Mouse (Mus musculus) ES-E14 (cell line): ENCODE results near the gene Foxn3. TPM values are rescaled to one million over a fixed set of nuclear protein-coding genes. Genes with fewer than 3 reads are reported as not detected.

ENCODE experiments used
- DNase-seq: peaks from one replicate; pipeline ENCODE4 v3.0.0-alpha.2; 2013; ENCODE audit warnings: low read depth, low spot score
- H3K27ac ChIP-seq: 2 replicates; pipeline ENCODE4 v1.5.1; 2012; ENCODE audit warnings: low read depth, mild to moderate bottlenecking, low read length, moderate library complexity, mixed read lengths; ENCODE audit not compliant: poor library complexity, insufficient read depth, severe bottlenecking
- H3K36me3 ChIP-seq: 2 replicates; pipeline ENCODE4 v1.6.1; 2012; ENCODE audit warnings: mild to moderate bottlenecking, low read length, moderate library complexity, mixed read lengths; ENCODE audit not compliant: control insufficient read depth, poor library complexity, insufficient read depth, severe bottlenecking
- H3K4me1 ChIP-seq, 2 experiments: fragments of 150-350 bp in 1 of 2; sonication (generic) in 1 of 2; 2 replicates each; pipeline ENCODE4 v1.6.1; 2012; ENCODE audit warnings: low read length in 2 of 2, mild to moderate bottlenecking in 1 of 2, mixed read lengths in 1 of 2; ENCODE audit not compliant: control insufficient read depth in 2 of 2, insufficient read depth in 2 of 2, poor library complexity in 1 of 2
- H3K4me3 ChIP-seq, 2 experiments: fragments of 150-350 bp in 1 of 2; sonication (generic) in 1 of 2; 2 replicates each; pipeline ENCODE4 v1.5.1; 2012; ENCODE audit warnings: low read length in 2 of 2, low read depth in 1 of 2, mild to moderate bottlenecking in 1 of 2, mixed read lengths in 1 of 2; ENCODE audit not compliant: insufficient read depth in 1 of 2, poor library complexity in 1 of 2, severe bottlenecking in 1 of 2
- H3K9ac ChIP-seq: 2 replicates; pipeline ENCODE4 v1.6.1; 2012; ENCODE audit warnings: low read depth, mild to moderate bottlenecking, low read length, mixed read lengths; ENCODE audit not compliant: poor library complexity, insufficient read depth, severe bottlenecking
- H3K9me3 ChIP-seq: fragments of 150-350 bp; sonication (generic); 2 replicates; pipeline ENCODE4 v1.6.1; 2012; ENCODE audit warnings: low read depth, mild to moderate bottlenecking, low read length; ENCODE audit not compliant: control insufficient read depth, insufficient read depth
- CHD2 ChIP-seq: IDR thresholded peaks from 2 replicates; pipeline ENCODE4 v1.6.1; 2014; ENCODE audit warnings: mild to moderate bottlenecking, low read depth, low read length, inconsistent platforms
- HCFC1 ChIP-seq: IDR thresholded peaks from 2 replicates; pipeline ENCODE4 v1.6.1; 2012; ENCODE audit warnings: low read length, inconsistent platforms, borderline replicate concordance; ENCODE audit not compliant: insufficient read depth
- MAFK ChIP-seq: IDR thresholded peaks from 2 replicates; pipeline ENCODE4 v1.6.1; 2014; ENCODE audit warnings: mild to moderate bottlenecking, low read depth, low read length, inconsistent platforms; ENCODE audit not compliant: insufficient read depth
- ZC3H11A ChIP-seq: IDR thresholded peaks from 2 replicates; pipeline ENCODE4 v1.6.1; 2012; ENCODE audit warnings: low read depth, mild to moderate bottlenecking, inconsistent platforms, low read length, borderline replicate concordance
- ZNF384 ChIP-seq: IDR thresholded peaks from 2 replicates; pipeline ENCODE4 v1.6.1; 2012; ENCODE audit warnings: low read depth, low read length, inconsistent platforms
- in situ Hi-C, 2 experiments: fragments of 600-800 bp; cut with MboI; formaldehyde crosslinking; loops; one replicate each; pipeline ENCODE4 v1.15.1; 2025; ENCODE audit warnings: low sequenced_read_pairs in 2 of 2, inconsistent platforms in 1 of 2; ENCODE audit not compliant: unreplicated experiment in 2 of 2
- total RNA-seq: library from RNA; depleted of rRNA; stranded (reverse); fragments of 300-350 nt; gene quantifications from 2 replicates; pipeline ENCODE4 v1.2.3, GENCODE M21; 2012

Gene Foxn3
- total RNA-seq, 1 experiment, result 34.6 TPM

DNA sequence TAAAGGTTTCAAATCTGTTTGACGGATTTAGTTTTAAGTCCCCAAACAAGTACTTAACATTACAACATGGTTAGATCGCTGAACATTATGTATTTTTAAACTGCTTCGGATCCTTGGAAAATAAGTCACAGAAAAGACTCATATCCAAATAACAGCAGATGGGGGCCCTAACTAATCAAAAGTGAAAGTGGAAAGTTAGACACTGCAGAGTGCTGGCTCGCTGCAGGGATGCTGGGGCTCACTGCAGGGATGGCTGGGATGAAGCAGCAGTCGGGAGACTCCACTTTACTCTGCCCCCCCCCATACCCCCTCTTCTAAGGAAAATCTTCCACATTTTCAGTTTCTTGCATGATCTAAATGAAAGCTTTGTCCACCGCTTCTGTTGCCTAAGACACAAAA is 156.1 kb downstream of the Foxn3 start:
- H3K36me3 ChIP-seq, result no peaks in the 10 kb centered on the region; the same call in 1 of the 2 replicates
- H3K9me3 ChIP-seq, result no peaks in the 10 kb centered on the region
- H3K9ac ChIP-seq, result no peak overlapping the region
- H3K4me3 ChIP-seq, result no peak overlapping the region
- DNase-seq, result no peak
- in situ Hi-C loops, result no loop called here
- peaks cover 3 to 8% of the 10 kb centered on the region in 2 experiments; a peak in 3 of 4 replicates for H3K4me1 ChIP-seq
- H3K27ac ChIP-seq, result no peak overlapping the region
- TF ChIP-seq HCFC1, result no peak
- no peak for TF ChIP-seq ZC3H11A
- TF ChIP-seq CHD2, result no peak
- no peak for TF ChIP-seq MAFK
- TF ChIP-seq ZNF384, result no peak

DNA sequence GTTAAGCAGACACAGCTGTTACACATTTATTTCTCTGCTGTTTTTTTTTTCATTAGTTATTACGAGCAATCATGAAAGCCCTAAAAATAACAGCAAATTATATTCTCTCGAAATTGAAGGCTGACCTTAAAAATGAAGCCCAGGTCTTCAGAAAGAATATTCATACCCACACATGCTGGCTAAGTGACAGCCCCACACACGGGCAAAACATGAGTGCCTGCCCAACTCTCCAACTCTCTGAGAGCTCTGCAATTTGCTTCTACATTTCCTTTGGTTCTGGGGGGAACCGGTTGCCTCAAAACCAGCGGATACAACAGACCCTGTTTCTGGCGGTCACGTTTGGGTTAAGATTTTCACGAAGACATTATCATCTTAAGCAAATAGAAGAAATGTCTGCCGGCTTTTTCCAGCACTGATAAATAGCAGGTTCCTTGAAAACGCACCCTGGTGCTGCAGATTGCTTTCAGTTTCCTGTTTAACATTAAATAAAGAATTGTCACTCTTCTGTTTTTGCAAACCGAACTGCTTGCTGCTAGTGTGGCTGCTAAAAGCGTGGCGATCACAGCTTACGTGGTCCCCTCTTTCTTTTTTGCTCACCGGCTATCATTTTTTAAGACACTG is 156.6 kb downstream of the Foxn3 start:
- Histone ChIP-seq H3K4me1 (peaks cover 3 to 8% of the 10 kb centered on the region in 2 experiments; a peak in 3 of 4 replicates), H3K9me3 (no peaks in the 10 kb centered on the region), H3K27ac (no peak overlapping the region), H3K36me3 (no peaks in the 10 kb centered on the region; the same call in 1 of the 2 replicates), H3K4me3 (no peak overlapping the region), H3K9ac (no peak overlapping the region; the same call in 1 of the 2 replicates)
- no peak for DNase-seq
- in situ Hi-C loops, result no loop called here
- TF ChIP-seq HCFC1 (no peak), CHD2 (no peak), ZNF384 (no peak), MAFK (no peak), ZC3H11A (no peak)

DNA sequence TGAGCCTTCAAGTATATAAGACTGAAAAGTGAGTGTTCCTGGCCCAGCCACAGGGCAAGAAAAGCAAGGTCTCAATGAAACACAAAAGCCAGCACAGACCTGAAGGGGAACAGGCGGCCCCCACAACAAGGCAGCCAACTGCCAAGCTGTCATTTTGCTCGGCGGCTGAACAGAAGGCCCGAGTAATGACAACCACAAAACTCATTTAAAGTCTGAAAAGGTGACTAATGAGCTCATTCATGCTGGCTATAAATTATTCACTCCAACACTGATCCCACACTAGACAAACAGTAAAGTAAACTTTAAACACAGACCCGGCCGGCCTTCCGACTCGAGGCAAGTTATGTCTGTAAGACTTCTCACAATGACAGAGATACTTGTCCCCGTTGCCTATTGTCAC is 157.1 kb downstream of the Foxn3 start:
- in situ Hi-C loops, result no loop called here
- Histone ChIP-seq H3K9me3 (no peaks in the 10 kb centered on the region), H3K27ac (no peak overlapping the region), H3K36me3 (no peaks in the 10 kb centered on the region; the same call in 1 of the 2 replicates), H3K9ac (no peak overlapping the region), H3K4me1 (peaks cover 0 to 5% of the 10 kb centered on the region in 2 experiments; a peak in 1 of 4 replicates), H3K4me3 (no peak overlapping the region)
- DNase-seq, result no peak
- TF ChIP-seq HCFC1 (no peak), MAFK (no peak), ZC3H11A (no peak), ZNF384 (no peak), CHD2 (no peak)

DNA sequence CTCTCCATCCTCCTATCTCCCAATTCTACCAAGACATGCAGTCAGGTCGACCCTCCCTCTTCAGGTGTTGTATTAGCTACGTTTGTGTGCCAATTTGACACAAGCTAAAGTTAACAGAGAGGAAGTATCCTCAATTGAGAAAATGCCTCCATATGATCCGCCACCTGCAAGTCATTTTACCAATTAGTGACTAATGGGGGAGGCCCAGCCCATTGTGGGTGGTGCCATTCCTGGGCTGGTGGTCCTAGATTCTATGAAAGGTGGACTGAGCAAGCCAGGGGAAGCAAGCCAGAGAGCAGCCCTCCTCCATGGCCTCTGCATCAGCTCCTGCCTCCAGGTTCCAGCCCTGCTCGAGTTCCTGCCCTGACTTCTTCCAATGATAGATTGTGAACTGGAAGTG is 158.0 kb downstream of the Foxn3 start:
- in situ Hi-C loops, result no loop called here
- H3K9ac ChIP-seq, result no peak overlapping the region
- no peak for DNase-seq
- H3K27ac ChIP-seq, result no peak overlapping the region
- peaks cover 0 to 4% of the 10 kb centered on the region in 2 experiments; a peak in 1 of 4 replicates for H3K4me1 ChIP-seq
- H3K9me3 ChIP-seq, result no peaks in the 10 kb centered on the region
- no peak for TF ChIP-seq CHD2
- no peak for TF ChIP-seq HCFC1
- no peak for TF ChIP-seq ZNF384
- no peak for TF ChIP-seq ZC3H11A
- TF ChIP-seq MAFK, result no peak
- no peaks in the 10 kb centered on the region; the same call in 1 of the 2 replicates for H3K36me3 ChIP-seq
- no peak overlapping the region for H3K4me3 ChIP-seq
